Mouse (Mus musculus) left cerebral cortex, postnatal 10 days (tissue): Measurements from ENCODE around the gene 4930438A08Rik. TPM values are rescaled to one million over a fixed set of nuclear protein-coding genes. Genes with fewer than 3 reads are reported as not detected.
A peak's percentile ranks its signal among the peaks of the same experiment; 100 is the strongest.
"Not testable (repeated sequence)": the region's sequence is repeated elsewhere in the genome, so short reads cannot be mapped to it uniquely, and the experiment has no call there.

Experiments
- DNase-seq, 2 experiments: peaks; one replicate each; pipeline ENCODE4 v3.0.0; 2021 to 2022; ENCODE audit warnings: low spot score in 2 of 2, mixed read lengths in 1 of 2; ENCODE audit errors: extremely low spot score in 1 of 2
- intact Hi-C: fragments of 180-260 bp; cut with DNase I; formaldehyde crosslinking; loops from one replicate; pipeline ENCODE4 v1.15.1; 2025
- total RNA-seq, 2 experiments: library from RNA; stranded (reverse); gene quantifications; 2 replicates each; pipeline ENCODE4 v1.2.3; 2021

Gene 4930438A08Rik
- total RNA-seq, 2 experiments from 2014 or later, result not detected

GRCm38 (mm10) chr11:58264546-58264945 is 10.1 kb upstream of the 4930438A08Rik start:
- DNase-seq, result no peak
- intact Hi-C loops, result no loop called here

DNA sequence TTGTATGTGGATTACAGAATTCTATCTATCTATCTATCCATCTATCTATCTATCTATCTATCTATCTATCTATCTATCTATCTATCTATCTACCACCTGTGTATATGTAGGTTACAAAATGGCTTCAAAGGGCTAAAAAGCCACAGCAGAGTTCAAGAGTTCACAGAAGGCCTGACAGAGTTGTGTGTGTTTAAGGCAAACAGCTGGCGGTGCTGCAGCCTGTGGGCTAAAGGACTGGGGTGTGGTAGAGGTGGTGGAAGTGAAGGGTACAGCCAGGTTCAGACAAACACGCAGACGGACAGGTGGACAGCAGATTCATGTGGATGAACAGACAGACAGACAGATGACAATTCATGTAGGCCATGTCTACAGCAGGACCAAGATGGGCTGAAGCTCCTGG is 6.3 kb upstream of the 4930438A08Rik start:
- no peak for DNase-seq
- intact Hi-C loops, result no loop called here

DNA sequence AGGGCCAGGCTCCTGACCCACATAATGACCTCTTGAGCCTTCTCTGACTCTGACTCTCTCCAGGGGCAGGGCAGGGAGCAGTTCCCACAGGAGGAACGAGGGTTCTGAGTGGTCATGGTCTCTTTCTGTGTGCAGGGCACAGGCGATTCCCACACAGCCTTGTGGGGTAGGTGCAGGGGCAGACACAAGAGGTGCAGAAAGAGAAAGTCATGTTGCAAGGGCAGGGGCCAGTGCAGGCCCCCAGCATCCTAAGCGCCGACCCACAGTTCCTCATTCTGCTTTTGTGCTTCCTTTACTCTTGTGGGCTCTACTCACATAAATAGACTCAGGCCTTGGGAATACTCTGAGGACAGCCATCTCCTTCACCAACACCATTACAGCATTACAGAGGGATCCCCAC is 1.2 kb downstream of the 4930438A08Rik start:
- intact Hi-C loops, result no loop called here
- DNase-seq, result no peak

DNA sequence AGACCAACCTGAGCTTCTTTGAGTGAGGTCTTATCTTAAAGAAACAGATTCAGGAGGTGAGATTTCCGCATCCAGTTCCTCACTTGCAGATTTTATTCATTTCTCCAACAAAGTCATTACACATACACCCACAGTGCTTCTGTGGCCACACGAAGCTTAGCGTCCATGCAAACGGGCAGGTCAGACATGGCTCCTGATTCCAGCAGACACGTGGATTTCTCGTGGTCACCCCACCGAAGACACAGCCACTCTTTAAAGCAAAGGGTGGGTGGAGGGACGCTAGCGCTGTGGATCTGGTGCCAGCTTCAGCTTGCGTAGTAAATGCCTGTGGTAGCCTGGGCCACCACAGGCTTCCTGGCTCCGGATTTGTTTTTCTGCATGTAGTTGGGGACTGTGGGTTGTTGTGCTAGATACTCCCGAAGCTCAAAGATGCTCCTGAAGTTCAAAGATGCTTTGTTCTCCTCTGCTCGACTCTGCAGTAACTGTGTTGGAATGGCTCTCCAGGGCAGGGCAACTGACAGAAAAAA is 7.4 kb downstream of the 4930438A08Rik start:
- intact Hi-C loops, result no loop called here

GRCm38 (mm10) chr11:58282518-58282917 is 7.9 kb downstream of the 4930438A08Rik start:
- DNase-seq, result no peak
- intact Hi-C loops, result no loop called here

More for the DNA sequence above, 7.4 kb downstream of the 4930438A08Rik start:
- no peak for DNase-seq

- DNase-seq, result no peak
- intact Hi-C loops, result no loop called here
These were observed 15.5 kb downstream of the 4930438A08Rik start for GRCm38 (mm10) chr11:58289992-58290682.

DNA sequence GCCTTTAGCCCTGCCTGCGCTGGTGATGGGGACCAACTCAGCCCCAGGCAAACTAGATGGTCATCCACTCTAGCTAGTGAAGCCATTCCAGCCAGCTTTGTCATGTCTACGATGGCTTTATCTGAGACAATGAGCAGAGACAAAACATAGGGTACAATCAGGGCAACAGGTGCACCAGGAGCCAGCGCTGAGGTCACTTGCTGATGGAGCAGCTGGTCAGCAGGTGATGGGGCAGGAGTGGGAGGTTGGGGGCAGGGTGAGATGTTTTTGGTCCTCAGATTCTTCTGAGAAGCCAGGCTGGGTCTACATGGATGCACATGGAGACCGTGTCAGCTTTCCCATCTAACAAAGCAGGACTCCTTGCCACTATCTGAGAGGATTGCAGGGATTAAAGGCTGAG is 16.2 kb downstream of the 4930438A08Rik start:
- no peak for DNase-seq
- intact Hi-C loops, result no loop called here

DNA sequence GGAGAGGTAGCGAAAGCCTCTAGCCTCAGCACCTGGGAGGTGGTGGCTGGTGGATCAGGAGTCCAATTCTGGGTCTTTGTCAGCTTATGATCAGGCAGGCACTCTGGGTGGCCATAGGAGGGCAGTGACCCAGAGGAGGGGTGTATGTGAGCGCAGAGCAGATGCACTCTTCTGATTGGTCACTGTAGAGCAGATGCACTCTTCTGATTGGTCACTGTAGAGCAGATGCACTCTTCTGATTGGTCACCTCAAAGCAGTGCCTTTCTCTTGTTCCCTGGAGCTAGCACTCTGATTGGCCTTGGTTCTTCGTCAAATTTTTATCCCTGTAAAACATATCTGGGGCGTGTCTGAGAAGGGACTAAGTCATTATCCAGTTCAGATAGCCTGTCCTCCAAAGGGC is 18.2 kb downstream of the 4930438A08Rik start:
- intact Hi-C loops, result no loop called here
- no peak for DNase-seq

DNA sequence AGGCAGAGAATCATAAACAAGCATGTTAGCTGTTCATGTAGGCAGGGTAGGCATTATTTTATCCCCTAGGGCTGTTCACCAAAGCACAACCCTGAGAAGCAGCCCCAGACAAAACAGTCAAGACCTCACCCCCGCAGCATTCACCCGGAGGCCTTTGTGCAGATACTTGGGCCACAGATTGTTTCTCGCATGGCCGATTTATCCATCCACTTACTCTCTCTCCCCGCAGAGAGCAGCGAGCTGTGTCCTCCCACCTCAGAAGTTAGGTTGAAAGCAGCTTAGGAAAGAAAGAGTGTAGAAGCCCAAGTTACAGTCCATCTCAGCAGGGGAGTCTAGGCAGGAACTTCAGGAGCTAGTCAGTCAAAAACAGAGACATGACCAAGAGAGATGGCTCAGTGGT is 22.8 kb downstream of the 4930438A08Rik start:
- DNase-seq, result no peak
- intact Hi-C loops, result no loop called here

GRCm38 (mm10) chr11:58301057-58301456 is 26.5 kb downstream of the 4930438A08Rik start:
- intact Hi-C loops, result loop anchor here (5.0 kb wide), 1 partner anchor 124 kb away; no protein-coding TSS in a partner anchor
- DNase-seq, result peak; percentile 72

DNA sequence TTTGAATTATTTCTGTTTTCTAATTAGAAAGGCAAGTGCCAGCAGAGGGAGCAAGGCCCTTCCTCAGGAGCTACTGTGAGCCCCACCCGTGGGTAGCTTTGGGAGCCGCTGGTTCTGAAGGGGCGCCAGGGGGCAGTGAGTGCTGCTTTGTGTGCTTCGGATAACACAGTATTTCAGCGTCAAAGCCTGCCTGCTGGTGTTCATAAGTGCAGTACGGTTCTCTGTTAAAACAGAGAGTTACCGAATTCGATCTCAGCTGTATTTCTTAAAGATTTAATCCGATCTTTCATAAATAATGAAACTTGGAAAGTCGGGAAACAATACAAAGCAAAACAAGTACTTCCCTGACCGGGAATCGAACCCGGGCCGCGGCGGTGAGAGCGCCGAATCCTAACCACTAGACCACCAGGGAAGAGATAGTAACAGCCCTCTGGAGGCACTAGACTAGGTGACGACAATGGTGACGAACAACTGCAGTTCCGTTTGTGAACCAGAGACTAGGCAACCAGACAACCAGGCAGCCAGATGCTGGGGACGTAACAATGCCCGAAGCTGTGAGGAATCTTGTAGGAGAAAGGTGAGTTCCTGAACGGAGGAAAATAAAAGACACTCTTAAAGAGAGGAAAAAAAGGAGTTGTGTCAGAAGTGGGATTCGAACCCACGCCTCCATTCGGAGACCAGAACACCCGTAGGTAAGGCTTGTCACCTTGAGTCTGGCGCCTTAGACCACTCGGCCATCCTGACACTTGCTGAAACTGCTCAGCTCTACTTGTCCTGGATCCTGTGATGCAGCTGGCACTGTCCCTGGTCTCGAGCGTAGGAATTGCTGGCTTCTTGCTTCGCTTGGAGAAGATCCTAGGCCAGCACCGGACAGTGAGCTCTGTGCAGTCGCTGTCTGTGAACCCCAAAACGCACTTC is 27.5 kb downstream of the 4930438A08Rik start:
- DNase-seq, result peak; percentile 94 to 95
- intact Hi-C loops, result loop anchor here (5.0 kb wide), 1 partner anchor 125 kb away; no protein-coding TSS in a partner anchor

- no peak for DNase-seq
- intact Hi-C loops, result loop anchor here (5.0 kb wide), 1 partner anchor 126 kb away; no protein-coding TSS in a partner anchor
These were observed 28.3 kb downstream of the 4930438A08Rik start for GRCm38 (mm10) chr11:58302774-58303445.

GRCm38 (mm10) chr11:58303594-58303993 is 29.0 kb downstream of the 4930438A08Rik start:
- no peak for DNase-seq
- intact Hi-C loops, result loop anchor here (5.0 kb wide), 1 partner anchor 126 kb away; no protein-coding TSS in a partner anchor

GRCm38 (mm10) chr11:58305299-58305698 is 30.7 kb downstream of the 4930438A08Rik start:
- intact Hi-C loops, DNase-seq: not testable (repeated sequence)

GRCm38 (mm10) chr11:58306860-58307308 is 32.3 kb downstream of the 4930438A08Rik start, which contains the start of gene Zfp692:
TSS of gene Zfp692 (plus strand) at chr11:58307069.
- intact Hi-C loops, result no loop called here
- DNase-seq, result peak; percentile 97

DNA sequence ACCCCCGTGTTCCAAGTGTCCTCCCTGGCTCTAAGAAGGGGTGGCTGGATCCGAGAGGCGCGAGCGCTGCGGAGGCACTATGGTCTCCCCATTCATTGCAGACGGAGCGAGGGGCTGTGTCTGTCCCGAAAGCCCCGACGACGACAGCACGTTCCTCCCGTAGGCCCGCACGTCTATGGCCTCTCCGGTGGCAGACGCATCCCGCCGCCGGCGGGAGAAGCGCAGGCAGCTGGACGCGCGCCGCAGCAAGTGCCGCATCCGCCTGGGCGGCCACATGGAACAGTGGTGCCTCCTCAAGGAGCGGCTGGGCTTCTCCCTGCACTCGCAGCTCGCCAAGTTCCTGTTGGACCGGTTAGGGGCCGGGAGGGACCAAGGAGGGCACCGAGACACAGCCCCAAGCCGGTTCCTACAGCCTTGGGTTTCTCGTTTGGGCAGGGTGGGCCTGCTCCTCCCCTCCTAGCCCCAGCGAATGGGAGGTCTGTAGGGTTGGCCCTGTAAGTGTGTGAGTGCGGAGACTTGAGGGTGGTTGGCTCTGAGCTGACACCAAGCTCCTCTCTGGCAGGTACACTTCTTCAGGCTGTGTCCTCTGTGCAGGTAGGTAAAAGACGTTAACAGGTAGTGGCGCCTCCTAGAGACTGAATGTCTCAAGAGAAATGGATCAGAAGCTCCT is 32.9 kb downstream of the 4930438A08Rik start:
- intact Hi-C loops, result no loop called here
- DNase-seq, result peak in 1 of 2 experiments; percentile 70

- intact Hi-C loops, result no loop called here
- peak in 1 of 2 experiments; percentile 42 for DNase-seq
These were observed 34.1 kb downstream of the 4930438A08Rik start for GRCm38 (mm10) chr11:58308661-58309060.

DNA sequence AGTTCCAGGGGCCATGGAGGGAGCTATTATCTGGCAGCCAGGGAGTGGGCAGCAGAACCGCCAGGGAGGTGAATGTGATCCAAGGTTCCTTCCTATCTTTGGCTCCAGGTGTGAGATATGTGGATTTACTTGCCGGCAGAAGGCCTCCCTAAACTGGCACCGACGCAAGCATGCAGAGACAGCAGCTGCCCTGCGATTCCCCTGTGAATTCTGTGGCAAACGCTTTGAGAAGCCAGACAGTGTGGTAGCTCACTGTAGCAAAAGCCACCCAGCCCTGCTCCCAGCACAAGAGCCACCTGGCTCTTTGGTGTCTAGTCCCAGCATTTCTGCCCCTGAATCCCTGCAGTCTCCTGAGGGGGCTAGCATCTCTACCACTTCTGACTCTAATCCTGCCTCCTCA is 39.5 kb downstream of the 4930438A08Rik start:
- peak in 1 of 2 experiments; percentile 34 for DNase-seq
- intact Hi-C loops, result no loop called here
